Mouse (Mus musculus) R1 (cell line): ENCODE data around the gene Hist1h1t.
A peak's percentile ranks its signal among the peaks of the same experiment; 100 is the strongest.

ENCODE experiments used
- DNase-seq: peaks from one replicate; pipeline ENCODE4 v3.0.0-alpha.2; 2018; ENCODE audit warnings: low read depth, low spot score

Gene Hist1h1t

DNA sequence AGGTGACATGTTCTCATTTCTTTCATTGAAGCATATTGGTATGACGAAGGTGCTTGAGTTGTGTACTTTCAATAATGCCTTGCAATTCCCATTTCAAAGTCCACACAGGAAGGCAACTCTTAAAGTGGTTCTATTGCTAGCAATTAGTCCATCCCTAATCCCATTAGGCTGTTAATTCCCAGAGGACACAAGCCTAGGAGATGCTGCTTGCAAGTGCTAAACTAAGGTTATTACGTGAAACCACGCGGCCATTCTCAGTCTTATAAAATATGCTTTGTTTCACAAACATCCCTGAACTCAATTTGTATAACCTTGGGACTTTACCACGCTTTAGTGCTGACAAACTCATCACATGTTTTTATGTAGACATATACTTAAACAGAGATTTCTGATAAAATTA is 41.5 kb downstream of the Hist1h1t start:
- no peak for DNase-seq

DNA sequence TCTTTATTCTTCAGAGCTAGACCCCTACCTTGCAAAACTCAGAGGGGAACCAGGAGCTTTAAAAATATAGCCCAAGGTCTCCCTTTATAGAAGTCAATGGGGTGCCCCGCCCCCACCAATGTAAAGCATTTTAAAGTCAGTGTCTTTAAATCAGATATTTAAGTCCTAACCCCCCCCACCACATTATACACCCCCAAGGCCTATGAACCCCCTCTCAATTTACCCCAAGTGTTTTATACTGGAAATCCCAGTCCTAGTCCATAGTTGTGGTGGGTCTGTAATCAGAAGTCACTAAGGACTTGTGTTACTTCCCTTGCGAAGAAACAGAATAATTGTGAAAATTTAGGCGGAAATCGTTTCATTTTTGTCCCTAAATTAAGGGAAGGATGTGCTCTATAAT is 42.4 kb downstream of the Hist1h1t start:
- peak; percentile 38 for DNase-seq

DNA sequence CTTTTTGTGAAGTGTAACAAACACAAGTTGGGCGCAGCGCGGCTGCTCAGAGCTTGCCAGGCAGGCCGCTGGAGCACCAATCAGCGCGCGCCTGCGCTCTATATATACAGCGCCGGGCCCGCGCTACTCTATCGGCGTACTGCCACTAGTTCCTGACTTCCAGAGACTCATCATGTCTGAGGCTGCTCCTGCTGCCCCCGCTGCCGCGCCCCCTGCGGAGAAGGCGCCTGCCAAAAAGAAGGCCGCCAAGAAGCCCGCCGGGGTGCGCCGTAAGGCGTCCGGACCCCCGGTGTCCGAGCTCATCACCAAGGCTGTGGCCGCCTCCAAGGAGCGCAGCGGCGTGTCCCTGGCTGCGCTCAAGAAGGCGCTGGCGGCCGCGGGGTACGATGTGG is 43.1 kb downstream of the Hist1h1t start, which contains the start of gene Hist1h1c:
Gene Hist1h1c, plus strand, starts transcription at position 132 of the 392 bp plus-strand sequence.
- DNase-seq, result peak; percentile 94

DNA sequence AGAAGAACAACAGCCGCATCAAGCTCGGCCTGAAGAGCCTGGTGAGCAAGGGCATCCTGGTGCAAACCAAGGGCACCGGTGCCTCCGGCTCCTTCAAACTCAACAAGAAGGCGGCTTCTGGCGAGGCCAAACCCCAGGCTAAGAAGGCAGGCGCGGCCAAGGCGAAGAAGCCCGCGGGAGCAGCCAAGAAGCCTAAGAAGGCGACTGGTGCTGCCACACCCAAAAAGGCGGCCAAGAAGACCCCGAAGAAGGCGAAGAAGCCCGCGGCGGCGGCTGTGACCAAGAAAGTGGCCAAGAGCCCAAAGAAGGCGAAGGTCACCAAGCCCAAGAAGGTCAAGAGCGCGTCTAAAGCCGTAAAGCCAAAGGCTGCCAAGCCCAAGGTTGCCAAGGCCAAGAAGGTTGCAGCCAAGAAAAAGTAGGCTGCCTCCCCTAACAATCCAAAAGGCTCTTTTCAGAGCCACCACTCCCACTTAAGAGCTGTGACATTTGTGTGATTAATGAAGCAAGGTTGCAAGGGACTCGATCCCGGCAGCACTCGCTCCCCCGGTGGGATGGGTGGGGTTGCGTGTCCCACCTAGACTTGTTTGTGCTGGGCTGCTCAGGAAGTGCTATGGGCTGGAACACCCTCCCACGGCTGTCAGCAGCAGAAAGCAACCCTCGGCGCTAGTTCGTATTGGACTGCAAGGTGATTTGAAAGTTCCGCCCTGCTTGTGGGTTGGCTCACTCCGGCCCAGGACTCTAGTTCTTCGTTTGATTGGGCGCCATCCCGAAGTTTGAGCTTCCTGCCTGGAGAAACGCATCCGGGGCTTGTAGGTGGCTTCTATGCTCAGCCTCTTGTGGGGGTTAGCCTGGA is 43.7 kb downstream of the Hist1h1t start:
- DNase-seq, result peak; percentile 99

DNA sequence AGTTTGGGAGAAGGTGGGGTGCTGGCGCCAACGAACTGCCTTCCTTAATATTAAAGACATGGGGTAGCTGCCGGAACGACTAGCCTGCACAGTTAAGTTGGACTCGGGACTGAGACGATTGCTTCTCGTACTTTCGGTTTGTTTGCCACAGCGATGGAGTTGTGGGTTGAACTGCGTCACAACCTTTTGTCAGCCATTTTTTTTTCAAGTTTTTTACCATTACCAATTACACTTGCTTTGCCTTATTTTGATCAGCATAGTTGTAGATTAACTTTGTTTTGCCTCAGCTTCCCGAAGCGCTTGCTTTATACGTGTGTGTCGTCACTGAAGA is 44.3 kb downstream of the Hist1h1t start:
- DNase-seq, result no peak

DNA sequence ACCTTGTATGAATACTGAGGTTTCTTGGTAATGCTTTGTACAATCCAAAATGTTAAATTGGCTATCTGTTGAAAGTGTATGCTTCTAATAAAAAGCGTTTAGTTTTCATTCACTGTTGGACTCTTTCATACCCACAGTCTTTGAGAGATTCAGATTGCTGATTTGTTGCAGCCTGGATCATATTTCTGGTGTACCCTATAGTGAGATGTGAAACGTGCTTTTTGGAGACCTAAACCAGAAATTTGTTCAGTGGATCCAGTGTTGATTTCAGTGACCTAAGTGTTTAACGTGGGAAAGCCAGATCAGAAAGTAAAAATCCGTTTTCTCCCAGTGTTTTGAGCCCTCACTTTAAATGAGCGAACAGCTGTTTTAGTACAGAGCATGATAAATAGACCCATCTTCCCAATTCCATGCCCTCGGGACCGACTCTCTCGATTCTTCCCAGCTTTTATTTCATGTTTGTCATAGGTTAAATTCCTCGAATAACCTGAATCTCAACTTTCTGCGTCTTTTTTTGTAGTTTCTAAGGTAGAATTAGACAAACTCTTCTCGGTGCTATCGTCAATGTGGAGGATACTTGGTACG is 44.7 kb downstream of the Hist1h1t start:
- peak; percentile 37 for DNase-seq

DNA sequence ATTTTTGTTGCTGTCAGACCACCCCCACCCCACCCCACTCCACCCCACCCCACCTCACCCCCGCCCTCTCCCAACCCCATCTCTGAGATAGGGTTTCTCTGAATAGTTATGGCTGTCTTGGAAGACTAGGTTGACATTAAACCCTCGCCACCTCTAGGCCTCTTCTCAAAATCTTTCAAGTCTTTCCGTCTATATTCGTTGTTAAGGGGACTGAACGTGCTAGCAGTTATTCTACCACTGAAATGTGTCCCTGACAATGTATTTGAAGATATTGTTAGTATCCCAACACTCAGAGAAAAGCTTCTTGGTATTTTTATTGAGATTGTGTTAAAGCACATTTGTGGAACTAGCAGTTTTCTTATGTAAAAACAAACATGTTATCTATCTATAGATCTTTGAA is 45.3 kb downstream of the Hist1h1t start:
- peak; percentile 20 for DNase-seq

DNA sequence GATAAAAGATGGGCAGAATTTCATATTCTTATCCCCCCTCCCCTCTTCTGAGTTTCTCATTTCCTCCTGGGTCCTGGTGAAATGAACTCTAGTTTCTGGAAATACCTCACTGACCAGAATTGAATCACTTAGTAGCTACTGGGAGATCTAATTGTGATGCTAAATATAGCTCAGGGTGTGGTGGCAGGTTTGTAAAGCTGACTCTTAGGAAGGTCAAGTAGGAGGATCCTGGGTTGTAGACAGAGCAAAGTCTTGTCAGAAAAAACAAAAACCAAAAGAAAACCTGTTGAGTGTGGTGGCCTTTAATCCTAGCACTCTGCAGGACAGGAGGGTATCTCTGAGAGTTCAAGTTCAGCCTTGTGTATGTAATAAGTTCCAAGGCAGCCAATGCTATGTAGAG is 46.4 kb downstream of the Hist1h1t start:
- DNase-seq, result peak; percentile 97

DNA sequence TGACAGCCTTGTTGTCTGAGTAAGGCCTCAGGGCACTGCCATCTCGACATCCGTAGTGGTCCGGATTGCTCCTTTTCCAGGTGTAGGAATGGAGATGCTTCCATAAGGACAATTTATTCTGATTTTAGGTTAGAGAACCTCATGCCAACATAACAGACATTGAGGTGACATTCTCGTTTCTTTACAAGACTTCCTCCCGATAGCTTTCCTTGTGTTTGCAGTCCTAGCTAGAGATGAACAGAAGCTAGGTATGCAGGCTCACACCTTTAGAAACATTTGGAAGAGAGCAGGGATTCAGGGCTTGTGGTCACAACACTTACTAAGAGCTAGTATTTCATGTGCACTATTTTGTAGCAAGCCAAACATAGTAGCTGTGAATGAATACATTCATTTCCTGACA is 47.6 kb downstream of the Hist1h1t start:
- DNase-seq, result peak; percentile 28

DNA sequence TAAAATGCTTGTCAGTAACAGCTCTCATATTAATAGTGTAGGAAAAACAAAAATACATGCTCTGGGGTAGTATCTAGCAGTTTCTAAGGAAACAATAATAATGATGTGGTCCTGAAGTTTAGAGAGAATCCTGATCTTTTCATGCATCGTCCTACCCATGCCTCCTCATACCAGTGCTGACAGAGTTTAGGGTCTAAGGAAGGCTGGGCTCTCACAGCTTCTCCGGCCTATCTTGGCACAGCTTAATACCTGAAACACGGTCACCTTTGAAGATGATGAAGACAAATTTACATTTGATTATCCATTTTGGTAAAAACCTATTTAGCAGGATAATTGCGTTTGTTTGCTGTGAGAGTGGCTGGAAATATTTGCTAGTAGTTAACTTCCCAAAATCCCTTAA is 48.3 kb downstream of the Hist1h1t start:
- DNase-seq, result peak; percentile 67

DNA sequence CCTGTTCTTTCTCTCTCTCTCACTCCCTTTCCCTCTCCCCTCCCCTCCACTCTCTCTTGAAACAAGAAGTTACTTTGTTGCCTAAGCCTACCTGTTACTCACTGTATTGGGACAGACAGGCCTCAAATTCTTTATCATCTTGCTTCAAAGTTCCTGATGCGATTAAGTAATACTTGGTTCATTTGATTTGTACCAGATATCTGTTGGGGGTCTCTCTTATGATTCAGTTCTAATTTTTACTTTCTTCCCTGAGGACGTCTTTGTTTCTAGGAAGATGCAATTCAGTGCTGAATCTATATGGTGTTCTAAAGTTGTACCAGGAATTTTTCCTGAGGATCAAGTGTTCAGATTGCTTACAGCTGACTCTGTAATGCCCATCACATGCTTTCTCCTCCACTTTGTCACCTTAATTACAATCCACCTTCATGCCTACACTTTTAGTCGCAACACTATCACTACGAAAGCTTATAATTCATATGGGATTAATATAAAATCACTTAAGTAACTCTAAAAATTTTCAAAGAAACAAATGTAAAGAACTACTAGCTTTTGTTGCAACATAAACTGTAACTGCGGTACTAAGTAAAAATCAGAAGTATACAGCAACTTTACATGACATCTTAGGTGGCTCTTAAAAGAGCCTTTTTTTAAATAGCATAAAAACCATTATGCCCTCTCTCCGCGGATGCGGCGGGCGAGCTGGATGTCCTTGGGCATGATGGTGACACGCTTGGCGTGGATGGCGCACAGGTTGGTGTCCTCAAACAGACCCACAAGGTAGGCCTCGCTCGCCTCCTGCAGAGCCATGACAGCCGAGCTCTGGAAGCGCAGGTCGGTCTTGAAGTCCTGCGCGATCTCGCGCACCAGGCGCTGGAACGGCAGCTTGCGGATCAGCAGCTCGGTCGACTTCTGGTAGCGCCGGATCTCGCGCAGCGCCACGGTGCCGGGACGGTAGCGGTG is 49.1 kb downstream of the Hist1h1t start:
- DNase-seq, result peak; percentile 76

DNA sequence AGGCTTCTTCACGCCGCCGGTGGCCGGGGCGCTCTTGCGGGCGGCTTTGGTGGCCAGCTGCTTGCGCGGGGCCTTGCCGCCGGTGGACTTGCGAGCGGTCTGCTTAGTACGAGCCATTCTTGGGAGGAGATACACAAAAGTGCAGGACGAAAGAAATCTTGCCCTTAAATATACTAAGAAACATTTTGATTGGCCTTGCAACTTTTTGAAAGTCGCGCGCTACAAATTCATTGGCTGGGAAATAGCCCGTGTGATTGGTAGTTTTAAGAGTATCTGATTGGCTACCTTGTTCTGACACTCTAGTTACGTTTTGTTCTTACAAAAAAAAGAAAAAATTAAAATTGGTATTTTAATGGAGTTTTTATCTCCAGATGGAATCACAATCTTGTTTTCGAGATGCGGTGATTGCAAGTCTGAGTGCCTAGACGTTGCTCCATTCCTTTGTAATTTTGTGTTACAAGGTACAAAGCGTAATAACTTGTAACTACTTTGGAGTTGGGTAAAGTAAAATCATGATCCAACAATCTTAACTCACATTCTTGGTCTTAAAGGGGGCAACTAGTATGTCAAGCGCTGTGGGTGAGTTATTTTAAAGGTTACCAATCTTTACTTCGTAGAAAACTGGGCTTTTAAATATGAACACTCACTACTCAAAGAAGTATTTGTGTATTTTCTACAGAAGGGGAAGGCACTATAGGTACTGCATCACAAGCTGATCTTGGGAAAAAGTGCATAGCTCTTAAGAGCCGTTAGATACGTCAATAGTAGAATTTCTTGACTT is 50.0 kb downstream of the Hist1h1t start, which contains the start of gene Hist1h3c:
Gene Hist1h3c, minus strand, starts transcription at position 222 of the 781 bp plus-strand sequence.
- DNase-seq, result peak; percentile 96
